Mouse (Mus musculus) adrenal gland, postnatal 4 days (tissue): ENCODE results near the gene Lrrc1. TPM values are rescaled to one million over a fixed set of nuclear protein-coding genes. Genes with fewer than 3 reads are reported as not detected.

ENCODE experiments used
- DNase-seq, 2 experiments: peaks; one replicate each; pipeline ENCODE4 v3.0.0; 2021 to 2022; ENCODE audit warnings: low spot score in 2 of 2, mixed read lengths in 2 of 2
- total RNA-seq, 2 experiments: library from RNA; stranded (reverse); gene quantifications; 2 replicates each; pipeline ENCODE4 v1.2.3; 2021

Gene Lrrc1
- total RNA-seq, 2 experiments from 2014 or later: 21.3 to 26.5 TPM

DNA sequence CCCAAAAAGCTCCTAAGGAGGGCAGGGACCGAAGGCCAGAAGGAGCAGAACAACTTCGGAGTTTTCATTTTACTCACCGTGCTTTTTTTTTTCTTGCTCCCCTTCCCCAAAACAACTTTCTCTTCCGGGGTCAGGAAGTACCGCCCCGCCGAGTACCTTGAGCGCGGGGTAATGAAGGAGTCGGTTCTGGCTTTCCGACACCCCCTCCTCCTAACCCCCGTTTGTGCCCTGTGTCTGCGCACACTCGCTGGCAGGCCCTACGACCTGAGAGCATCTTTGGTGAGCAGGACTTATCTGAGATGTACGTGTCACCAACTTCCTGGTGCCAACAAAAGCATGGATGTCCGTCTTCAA is 375 bp upstream of the Lrrc1 start:
- DNase-seq: no peak

DNA sequence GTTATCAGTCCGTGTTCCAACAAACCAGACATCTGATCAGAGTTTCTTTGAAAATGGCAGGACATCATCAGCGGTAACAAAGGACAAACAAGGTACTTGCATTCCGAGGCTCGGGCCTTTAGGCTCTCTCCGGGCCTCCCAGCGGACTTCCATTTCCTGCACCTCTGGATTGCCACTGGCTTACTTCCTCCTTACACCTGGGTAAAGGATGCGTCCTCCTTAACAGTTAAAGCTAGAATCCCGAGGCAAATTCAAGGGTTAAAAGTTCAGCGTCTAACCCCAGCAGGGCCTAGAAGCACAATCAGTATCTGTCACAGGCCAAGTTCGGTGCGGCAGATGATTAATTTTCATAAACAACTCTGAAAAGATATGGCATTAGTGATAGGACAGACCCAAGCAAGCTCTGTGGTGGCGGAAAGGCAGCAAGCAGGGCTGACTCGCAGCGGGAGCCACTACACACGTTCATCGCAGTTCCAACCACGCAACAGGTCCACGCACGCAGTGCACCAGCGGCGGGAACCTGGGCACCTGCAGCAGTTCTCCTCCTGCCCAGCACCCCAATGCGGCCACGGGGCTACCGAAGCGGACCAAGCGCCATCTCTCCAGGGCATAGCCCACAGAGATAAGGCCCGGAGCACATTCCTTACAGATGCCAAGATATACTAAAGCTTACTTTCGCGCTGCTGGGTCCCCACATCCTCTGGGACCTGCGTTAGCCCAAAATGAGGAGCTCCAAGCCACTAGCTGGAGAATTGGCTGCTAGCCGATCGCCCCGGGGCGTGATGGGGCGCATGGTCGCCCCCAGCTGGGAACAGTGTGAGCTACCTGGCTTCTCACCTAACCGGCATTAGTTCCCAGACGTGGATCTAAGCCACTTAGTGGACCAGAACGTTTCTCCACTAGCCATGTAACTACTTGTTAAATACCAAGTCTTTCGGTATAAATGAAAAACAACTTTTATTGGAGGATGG is 1.0 kb downstream of the Lrrc1 start:
- DNase-seq: no peak

DNA sequence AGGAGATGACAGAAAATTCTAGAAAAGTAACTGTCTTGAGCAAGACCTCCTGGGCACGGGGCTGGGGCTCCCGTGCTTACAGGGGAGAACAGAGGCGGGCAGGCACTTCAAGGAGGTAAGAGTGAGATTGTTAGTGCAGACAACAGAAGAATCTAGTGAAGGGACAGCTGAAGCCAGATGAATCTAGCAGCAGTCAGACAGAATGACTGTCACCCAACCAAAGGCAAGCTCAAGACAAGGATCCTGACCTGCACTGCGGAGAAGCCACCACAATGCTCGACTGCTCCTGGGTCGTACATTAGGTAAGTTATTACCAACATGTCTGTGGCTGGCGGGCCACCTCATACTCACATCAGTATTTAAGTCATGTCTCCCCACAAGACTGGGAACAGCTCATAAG is 3.1 kb downstream of the Lrrc1 start:
- DNase-seq: no peak

DNA sequence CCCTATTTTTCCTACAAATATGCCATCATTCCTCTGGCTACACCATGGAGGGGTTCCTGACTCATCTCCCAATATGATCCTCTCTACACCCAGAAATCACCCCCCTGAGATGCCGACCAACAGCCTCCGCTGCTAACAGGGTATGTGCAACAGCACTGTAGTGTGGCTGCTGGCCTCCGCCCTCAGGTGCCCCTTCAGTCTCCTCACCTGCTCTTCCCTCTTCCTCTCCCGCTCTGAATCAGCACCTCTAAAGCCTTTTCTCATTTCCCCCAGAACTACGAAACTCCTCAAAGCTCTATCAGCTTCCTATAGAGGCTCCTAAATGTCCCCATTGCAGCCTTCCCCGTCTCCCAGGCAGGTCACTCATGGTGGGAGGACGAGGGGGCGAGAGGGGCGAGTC is 5.4 kb downstream of the Lrrc1 start:
- DNase-seq: no peak

DNA sequence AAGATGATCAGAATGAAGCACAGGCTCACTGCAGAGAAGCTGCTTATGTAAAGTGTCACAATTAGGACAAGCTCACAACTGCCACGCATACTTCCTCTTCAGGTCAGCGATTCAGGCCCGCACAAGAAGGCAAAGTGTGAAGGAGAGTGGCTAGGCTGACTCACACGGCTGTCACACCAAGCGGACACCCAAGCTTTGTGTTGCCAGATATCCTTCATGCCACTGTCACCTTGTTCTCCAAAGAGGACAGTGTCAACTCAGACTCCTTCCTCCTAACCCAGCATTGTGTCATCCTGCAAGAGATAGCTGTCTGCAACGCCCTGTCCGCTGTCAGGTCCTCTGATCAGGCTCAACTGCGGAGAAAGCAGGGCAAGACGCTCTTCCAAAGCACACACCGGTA is 7.3 kb downstream of the Lrrc1 start:
- no peak for DNase-seq

DNA sequence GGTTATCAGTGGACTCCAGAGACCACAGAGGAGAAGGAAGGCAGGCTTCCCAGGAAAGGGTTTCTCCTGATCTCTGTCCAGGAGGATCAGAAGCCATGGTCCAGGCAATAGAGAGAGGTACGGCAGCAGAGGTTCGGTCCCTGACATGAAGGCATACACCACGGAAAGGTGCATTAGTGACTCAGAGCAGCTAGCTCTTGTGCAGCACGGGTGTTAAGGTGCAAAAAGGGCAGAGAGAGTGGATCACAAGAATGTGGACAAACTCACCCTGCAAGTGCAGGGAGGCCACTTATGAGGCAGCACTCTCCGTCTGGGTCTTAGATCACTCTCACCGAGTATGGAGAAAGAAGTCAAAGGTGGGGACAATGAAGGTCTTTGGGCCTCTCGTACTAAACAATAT is 7.8 kb downstream of the Lrrc1 start:
- DNase-seq: no peak

DNA sequence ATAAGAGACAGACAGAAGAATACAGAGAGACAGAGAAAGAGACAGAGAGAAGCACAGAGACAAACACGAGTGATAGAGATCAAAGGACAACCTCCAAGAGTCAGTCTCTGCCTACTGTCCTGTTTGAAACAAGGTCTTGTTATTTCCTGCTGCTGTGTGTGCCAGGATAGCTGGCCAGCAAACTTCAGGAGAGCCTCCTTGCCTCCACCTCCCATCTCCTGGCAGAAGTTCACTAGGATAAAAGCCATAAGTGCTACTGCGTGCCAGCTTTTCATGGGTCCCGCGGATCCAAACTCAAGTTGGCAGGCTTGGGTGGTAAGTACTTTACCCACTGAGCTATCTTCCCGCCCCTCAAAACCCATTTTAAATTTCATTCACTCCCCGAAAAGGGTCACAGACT is 8.4 kb downstream of the Lrrc1 start:
- DNase-seq: no peak

DNA sequence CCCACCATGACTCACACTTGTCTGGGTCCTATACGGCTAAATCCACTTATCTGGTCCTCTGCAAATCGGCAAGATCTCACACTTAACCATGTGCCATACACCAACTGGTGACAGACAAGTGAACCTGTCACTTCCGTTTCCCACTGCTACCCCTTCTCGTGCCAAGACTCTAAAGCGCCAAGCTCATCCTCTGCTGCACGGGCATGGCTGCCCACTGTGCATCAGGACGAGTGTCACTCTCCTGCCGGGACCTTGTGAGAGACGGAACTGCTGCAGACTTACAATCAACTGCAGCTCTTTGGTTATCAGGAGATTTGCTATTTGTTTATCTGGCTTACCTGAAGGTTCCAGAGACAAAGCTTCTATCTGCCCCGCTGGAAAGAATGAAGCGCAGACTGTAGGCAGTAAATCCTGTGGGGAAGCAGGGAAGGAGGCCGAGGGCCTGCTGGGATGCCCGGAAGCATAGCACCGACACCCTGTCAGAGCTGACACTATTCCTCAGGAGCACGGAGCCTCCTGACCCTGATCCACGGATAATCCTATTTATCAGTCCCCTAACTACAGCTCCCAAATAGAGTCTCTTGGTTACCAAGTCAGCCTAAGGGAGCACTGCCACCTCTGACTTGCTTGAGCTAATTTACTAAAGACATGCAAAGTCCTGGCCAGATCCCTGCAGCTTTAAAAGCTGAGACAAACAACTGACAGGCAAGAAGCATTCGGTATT is 9.5 kb downstream of the Lrrc1 start:
- no peak for DNase-seq

DNA sequence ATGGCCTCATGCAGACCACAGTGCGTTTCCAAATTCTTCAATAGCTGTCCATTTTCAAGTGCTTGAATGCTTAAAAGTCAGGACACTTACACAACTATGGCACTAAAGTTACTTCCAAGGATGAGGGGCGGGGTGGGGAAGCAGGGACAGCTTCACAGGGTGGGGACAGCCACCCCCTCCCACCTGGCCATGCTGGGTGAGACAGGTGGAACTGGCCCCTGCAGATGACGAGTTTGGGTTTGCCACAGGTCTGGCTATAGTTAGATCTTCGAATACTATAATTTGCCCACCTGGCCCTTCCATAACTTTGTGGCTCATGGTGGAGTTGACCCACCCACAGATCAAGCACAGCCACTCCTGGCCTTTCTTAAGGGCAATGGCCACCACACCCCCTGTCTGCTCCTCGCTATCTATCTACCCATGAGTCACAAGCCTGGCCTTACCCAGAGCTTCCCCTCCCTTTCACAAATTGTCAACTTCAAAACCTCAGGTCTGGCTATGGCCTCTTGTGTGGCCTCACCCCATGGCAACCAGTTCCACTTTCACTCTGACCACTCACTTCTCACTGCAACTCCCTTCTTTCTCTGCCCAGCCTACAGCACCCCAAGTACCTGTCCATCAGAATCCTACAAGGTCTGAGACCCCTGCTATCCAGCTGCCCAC is 16.2 kb downstream of the Lrrc1 start:
- DNase-seq: no peak

DNA sequence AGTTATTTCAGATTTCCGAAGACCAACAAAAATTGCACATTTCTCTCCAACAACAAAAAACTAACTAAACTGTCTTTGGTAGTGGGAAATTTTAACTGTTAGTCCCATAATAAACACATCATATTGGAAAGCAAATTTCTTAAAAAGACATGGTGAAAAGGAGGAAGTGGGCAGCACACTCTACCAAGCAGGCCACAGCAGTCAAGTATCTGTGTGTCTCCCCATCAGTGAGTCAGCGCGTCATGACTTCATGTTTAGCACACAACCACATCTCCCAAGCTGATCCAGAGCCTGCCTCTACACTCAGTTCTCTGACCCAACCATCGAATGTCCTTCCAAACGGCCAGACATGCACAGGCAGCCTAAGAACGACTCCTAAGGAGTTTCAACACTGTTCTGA is 17.5 kb downstream of the Lrrc1 start:
- no peak for DNase-seq

DNA sequence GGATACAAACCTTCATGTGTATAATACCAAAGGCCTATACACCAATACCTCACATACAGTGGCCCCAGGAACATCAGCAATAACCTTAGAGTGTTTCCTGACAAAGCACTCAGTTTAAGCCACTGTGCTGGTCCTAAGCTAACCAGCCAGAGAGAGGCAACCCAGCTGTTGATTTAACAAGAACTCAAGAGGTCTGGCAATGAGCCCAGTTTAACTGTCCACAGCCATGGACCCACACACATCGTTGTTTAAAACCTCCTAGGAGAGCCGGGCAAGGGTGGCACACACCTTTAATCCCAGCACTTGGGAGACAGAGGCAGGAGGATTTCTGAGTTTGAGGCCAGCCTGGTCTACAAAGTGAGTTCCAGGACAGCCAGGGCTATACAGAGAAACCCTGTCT is 18.0 kb downstream of the Lrrc1 start:
- DNase-seq: no peak

DNA sequence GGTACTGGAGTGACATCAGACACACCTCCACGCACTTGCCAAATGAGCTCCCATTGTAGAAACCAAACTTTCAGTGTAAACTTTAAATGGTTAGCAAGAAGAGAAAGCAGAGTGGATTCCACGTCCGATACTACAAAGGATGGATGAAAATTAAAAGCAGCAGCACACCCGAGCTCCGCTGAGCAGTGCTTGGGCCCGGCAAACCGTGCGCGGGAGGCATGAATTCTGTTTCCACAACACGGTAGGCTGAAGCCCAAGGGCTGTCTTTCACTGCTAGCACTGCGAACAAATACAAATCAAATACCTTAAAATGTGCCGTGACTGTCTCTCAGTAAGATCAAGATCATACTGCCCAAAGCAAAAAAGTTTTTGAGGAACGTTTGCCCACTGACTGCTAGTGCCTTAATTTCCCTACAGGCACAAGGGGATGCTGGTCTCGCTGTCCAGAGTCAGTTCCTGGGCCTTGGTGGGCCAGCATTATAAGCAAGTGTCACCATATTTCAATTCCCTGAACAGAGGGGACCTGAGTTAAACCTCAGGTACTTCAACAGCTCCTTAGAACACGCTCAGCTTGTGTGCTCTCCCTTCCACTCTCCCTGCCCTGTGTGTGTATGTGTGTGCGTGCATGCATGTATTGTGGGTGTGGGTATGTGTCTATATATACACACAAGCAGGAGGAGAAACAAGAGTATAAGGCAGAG is 18.9 kb downstream of the Lrrc1 start:
- DNase-seq: no peak

DNA sequence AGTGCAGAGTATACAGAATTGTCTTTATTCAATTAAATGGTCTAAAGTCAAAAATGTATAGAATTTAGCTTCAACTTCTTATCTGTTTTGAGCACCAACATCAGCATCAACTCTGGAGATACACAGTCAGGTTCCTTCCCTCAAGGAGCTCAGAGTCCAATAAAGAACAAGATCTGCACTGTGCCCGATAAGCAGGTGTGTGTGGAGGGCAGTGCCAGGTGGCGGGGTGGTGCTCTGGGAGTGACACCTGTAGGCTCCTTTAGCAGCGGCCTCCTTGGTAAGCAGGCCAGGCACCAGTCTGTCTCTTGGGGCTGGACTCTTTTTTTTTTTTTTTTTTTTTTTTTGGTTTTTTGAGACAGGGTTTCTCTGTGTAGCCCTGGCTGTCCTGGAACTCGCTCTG is 20.9 kb downstream of the Lrrc1 start:
- no peak for DNase-seq

DNA sequence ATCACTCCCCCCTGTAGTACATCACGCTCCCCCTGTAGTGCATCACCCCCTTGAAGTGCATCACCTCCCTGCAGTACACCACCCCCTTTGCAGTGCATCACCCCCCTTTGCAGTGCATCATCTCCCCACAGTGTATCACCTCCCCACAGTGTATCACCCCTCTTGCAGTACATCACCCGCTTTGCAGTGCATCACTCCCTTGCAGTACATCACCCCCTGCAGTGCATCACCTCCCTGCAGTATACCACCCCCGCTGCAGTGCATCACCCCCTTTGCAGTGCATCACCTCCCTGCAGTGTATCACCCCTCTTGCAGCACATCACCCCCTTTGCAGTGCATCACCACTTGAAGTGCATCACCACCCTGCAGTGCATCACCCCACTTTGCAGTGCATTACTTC is 22.2 kb downstream of the Lrrc1 start:
- DNase-seq: no peak

DNA sequence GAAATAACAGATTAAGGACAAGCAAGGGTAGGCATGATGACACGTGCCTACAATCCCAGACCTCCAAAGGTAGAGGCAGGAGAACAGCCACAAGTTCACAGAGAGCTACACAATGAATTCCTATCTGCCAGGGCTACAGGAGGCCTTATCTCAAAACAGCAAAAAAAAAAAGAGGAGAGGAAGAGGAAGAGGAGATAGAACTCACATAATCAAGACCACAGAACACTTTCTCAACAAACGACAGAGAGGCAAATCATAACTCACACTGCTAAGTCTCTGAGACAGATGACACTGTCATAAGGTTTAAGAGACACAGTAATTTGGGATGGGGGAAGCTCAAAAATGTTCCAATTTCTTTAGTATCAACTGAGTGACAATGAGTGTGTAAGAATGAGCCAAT is 25.5 kb downstream of the Lrrc1 start:
- DNase-seq: no peak

DNA sequence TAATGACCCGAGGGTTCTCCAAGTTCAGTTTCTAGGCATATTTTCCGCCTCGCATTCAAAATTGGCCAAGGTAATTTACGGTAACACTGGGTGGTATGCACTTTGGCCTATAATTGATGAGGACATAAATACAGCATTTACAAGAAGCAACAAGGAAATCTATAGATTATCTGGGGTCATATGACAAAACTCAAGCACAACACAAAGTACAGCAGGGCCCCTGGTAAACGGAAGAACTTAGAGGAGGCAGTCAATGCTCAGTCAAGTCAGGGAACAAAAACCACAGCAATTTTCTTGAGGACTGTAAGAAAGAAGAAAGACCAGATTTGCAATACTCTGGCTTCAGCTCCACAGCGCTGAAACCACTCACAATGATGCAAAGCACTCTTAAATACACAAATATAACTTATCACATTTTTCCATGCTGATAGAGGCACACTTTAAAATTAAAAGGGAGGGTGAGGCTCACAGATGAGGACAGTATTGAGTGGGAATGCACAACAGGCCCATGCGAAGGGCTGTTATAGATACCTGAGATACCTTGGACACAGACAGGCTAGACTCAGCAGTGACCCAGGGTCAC is 27.8 kb downstream of the Lrrc1 start:
- DNase-seq: no peak

DNA sequence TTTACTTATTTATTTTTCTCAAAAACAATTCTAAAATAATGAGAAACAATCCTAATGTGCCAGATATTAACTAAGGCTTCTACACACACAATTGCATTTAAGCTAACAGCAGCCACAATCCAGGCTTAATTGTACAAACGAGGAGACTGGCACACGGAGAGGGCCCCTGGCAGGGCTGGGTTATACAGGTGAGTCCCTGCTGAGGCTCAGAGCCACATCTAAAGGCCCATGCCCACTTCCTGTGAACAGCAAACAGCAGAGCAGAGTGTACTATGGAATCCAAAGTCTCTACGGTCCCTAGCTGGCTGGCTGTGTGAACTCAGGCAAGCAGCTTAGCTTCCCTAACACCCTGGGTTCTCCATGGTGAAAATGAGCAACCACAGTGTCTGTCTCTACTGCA is 30.8 kb downstream of the Lrrc1 start:
- DNase-seq: no peak

DNA sequence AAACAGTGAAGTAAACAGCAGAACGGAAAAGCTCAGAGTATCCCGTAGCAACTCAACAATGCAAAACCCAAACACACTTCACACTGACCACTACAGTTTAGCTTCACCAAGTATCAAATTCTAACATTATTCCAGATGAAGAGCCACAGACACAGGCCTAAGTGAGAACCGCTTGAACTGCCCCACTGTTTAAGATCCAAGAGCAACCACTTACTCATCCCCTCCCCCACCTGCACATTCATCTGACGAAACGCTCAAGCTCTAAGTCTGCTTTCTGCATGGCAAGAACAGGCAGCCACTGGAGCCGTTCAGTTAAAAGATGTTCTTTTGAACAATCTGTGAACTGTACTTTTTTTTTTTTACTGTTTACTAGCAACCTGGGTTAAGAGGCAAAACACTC is 32.5 kb downstream of the Lrrc1 start:
- DNase-seq: no peak

DNA sequence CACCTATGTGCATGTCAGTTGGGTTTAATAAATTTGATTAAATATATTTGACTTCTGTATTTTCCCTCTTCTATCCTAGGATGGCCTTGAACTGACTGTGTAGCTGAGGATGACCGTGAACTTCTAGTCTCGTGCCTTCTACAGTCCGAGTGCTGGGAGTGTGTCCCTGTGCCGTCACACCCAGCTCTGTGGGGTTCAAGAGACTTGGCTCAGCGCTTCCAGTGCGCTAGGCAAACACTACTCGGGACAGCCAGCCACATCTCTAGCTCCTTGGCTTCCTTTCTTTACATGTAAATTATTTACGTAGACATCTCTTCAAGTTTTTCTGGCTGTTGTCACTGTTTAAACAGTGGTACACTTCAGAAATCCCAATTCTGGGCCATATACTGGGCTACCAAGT is 34.1 kb downstream of the Lrrc1 start:
- no peak for DNase-seq

DNA sequence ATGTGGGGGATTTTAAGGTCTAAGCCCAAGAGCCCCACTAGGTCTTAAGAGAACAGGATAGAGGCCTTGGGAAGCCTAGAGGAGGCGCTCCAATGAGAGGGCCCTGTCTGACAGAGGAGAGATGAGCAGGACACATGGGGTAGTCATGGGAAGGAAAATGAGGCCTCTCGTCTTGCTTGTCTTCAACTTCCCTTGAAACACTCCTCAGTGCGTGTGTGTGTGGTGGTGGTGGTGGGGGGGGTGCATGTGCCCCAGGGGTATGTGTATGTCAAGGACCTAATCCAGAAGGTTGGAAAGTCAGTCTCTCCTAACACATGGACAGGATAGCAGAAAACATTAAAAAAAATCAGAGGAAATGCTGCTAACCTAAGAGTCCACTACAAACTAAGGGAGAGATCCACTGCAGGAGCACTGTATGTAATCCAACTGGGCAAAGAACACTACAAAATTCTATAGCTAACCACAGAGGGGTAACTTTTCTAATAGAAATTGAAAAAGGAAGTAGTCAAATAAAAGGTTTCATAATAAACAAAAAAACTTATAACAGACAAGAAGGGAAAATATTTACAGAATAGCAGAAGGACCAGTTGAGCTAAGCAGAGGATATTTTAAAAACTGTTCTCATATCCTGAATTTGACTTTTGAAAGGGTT is 36.8 kb downstream of the Lrrc1 start:
- DNase-seq: no peak
